Mouse (Mus musculus) heart, embryonic 12.5 days (tissue): ENCODE data around the gene H2al1m. TPM values are rescaled to one million over a fixed set of nuclear protein-coding genes. Genes with fewer than 3 reads are reported as not detected.
"Not testable (repeated sequence)": the region's sequence is repeated elsewhere in the genome, so short reads cannot be mapped to it uniquely, and the experiment has no call there.

Source experiments
- ATAC-seq: fragments of 200-750 bp; cut with Nextera tagmentation; 2 replicates; pipeline ENCODE4 v1.8.0; 2017; ENCODE audit warnings: moderate TSS enrichment, moderate library complexity; ENCODE audit not compliant: insufficient number of reproducible peaks, low FRiP score
- H3K27ac ChIP-seq: fragments of 300-500 bp; sonication (generic); 2 replicates; pipeline ENCODE4 v1.5.1; 2016; ENCODE audit warnings: mild to moderate bottlenecking, moderate library complexity; ENCODE audit not compliant: poor library complexity, severe bottlenecking
- H3K27me3 ChIP-seq: fragments of 300-500 bp; sonication (generic); replicated peaks from 2 replicates; pipeline ENCODE4 v1.6.1; 2016; ENCODE audit warnings: mild to moderate bottlenecking, moderate library complexity
- H3K36me3 ChIP-seq: fragments of 300-500 bp; sonication (generic); 2 replicates; pipeline ENCODE4 v1.6.1; 2016; ENCODE audit warnings: mild to moderate bottlenecking, moderate library complexity
- H3K4me1 ChIP-seq: fragments of 300-500 bp; sonication (generic); replicated peaks from 2 replicates; pipeline ENCODE4 v1.6.1; 2016; ENCODE audit warnings: mild to moderate bottlenecking
- H3K4me2 ChIP-seq: fragments of 300-500 bp; sonication (generic); 2 replicates; pipeline ENCODE4 v1.6.1; 2016; ENCODE audit warnings: mild to moderate bottlenecking, moderate library complexity
- H3K4me3 ChIP-seq: fragments of 300-500 bp; sonication (generic); 2 replicates; pipeline ENCODE4 v1.5.1; 2016; ENCODE audit warnings: mild to moderate bottlenecking
- H3K9ac ChIP-seq: fragments of 300-500 bp; sonication (generic); 2 replicates; pipeline ENCODE4 v1.6.1; 2016; ENCODE audit warnings: mild to moderate bottlenecking, moderate library complexity
- H3K9me3 ChIP-seq: fragments of 300-500 bp; sonication (generic); replicated peaks from 2 replicates; pipeline ENCODE4 v1.6.1; 2016; ENCODE audit warnings: mild to moderate bottlenecking, moderate library complexity
- whole genome bisulfite sequencing: fragments of 180-500 bp; shearing (Covaris S2); methylation state at CpG from one replicate; pipeline ENCODE4 v1.1.7; 2016; 5-methylcytosine and 5-hydroxymethylcytosine counted together
- polyA plus RNA-seq: library from polyadenylated mRNA; unstranded; fragments of >200 nt; fragmentation: Nextera tagmentation; extraction: Ambion mirVana; gene quantifications from 2 replicates; pipeline ENCODE4 v1.2.1, GENCODE M21; 2016

H2al1m gene
- polyA plus RNA-seq, 1 experiment from 2014 or later, result 0.83 TPM

DNA sequence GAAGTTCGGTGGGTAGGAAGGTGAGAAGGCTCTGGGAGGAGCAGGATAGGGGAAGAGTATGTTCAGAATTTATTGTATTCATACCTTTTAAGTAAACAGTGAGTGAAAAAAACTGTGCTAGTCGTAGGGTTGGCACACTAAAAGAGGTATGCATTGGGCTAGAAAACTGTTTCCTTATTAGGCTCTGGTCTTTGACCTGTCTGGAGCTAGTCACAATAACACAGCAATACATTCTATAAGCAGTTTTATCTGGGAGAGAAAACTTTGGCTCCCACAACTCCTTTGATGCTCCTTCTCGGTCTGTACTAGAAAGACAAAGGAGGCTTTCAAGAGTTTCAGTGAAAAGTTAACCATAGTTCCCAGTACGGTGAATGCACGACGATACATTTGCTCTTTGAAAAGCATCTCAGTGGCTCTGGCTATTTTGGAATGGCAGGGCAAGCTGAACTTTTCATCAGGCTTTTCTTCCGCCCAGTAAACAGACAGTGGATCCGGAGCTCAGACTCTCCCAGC, 11.6 kb upstream of the H2al1m start:
- ATAC-seq, result peak; percentile 19; the same call in 1 of the 2 replicates
- H3K4me1 ChIP-seq, result no peaks in the 10 kb centered on the region
- H3K36me3 ChIP-seq, result no peaks in the 10 kb centered on the region
- peak overlapping the region; percentile 77 for H3K4me3 ChIP-seq
- WGBS, result 12% methylated on average over 8 of the region's 8 CpGs
- 0 out of 2 replicates have a peak, but pooled peaks cover 7% of the 10 kb centered on the region for H3K9me3 ChIP-seq
- peak overlapping the region; percentile 57; the same call in 1 of the 2 replicates for H3K27ac ChIP-seq
- H3K27me3 ChIP-seq, result peaks cover 8% of the 10 kb centered on the region; the same call in 1 of the 2 replicates
- H3K9ac ChIP-seq, result peak overlapping the region; percentile 79
- peak overlapping the region; percentile 66 for H3K4me2 ChIP-seq

GRCm38 (mm10) chrX:9272460-9273361, 10.9 kb upstream of the H2al1m start, which contains the start of gene Xk:
Gene Xk, plus strand, starts transcription at chrX:9272756.
- H3K9ac ChIP-seq, result peak within 1 kb of the TSS; percentile 79
- 0 out of 2 replicates have a peak, but pooled peaks cover 7% of the 10 kb centered on the region for H3K9me3 ChIP-seq
- H3K4me3 ChIP-seq, result peak within 1 kb of the TSS; percentile 77
- no peaks in the 10 kb centered on the region for H3K4me1 ChIP-seq
- H3K36me3 ChIP-seq, result no peaks in the 10 kb centered on the region
- ATAC-seq, result peak; percentile 94
- peak within 1 kb of the TSS; percentile 66 for H3K4me2 ChIP-seq
- WGBS, result 13% methylated on average over 70 of the region's 94 CpGs
- peak within 1 kb of the TSS; percentile 57 for H3K27ac ChIP-seq
- peaks cover 8% of the 10 kb centered on the region; the same call in 1 of the 2 replicates for H3K27me3 ChIP-seq

DNA sequence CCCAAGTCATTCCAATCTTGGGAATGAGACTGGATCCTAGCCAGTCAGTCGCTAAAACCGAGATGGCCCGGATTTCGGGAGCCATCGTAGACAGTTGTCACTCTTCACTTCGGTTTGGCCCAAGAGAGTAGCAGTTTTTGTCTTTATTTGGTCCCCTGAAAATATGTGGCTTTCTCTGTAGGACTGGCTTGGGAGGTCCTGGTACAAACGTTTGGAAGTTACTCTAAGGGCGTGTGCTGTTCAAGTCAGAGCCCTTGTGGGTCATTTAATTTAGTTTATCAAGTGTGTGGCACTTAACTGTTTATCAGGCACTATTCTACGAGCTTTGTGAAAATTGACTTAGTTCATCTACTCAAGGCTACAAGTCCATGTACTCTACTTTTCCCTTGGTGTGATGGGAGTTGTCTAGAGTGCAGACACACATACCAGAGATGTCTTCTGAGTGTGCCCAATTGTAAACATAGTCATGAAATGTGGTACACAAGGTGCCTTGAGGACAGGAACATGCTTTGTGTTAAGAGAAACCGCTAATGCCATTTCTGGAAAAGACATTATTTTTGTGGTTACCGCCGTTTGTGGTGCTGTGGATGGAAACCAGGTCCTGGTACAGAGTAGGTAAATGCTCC, 10.1 kb upstream of the H2al1m start:
- H3K4me2 ChIP-seq, result peak overlapping the region; percentile 66
- peak overlapping the region; percentile 79; the same call in 1 of the 2 replicates for H3K9ac ChIP-seq
- H3K36me3 ChIP-seq, result no peaks in the 10 kb centered on the region
- peak overlapping the region; percentile 77 for H3K4me3 ChIP-seq
- peak overlapping the region; percentile 57 for H3K27ac ChIP-seq
- 50% methylated on average over 12 of the region's 12 CpGs for WGBS
- H3K27me3 ChIP-seq, result peaks cover 8% of the 10 kb centered on the region; the same call in 1 of the 2 replicates
- ATAC-seq, result no peak
- H3K4me1 ChIP-seq, result no peaks in the 10 kb centered on the region
- H3K9me3 ChIP-seq, result 0 out of 2 replicates have a peak, but pooled peaks cover 7% of the 10 kb centered on the region

DNA sequence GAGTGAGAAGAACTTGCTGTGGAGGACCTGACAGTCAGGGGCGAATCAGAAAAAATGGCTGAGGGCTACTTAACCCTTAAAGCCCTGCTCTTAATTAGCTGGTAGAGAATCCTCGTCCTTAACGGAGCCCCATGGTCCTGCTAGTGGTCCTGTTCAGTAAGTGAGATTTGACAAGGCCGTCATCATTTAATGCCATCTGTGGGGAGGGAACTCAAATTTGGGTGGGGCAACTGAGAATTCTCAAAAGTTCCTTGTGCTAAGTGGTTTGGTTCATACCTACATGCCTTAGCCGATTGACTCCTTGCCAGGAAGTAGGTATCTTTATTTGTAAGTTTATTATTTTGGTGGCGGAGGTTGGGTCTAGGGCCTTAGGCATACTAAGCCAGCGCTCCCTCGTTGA, 9.2 kb upstream of the H2al1m start:
- H3K4me1 ChIP-seq, result no peaks in the 10 kb centered on the region
- no peak overlapping the region for H3K27ac ChIP-seq
- 0 out of 2 replicates have a peak, but pooled peaks cover 7% of the 10 kb centered on the region for H3K9me3 ChIP-seq
- no peak overlapping the region for H3K9ac ChIP-seq
- ATAC-seq, result no peak
- H3K4me2 ChIP-seq, result no peak overlapping the region
- 0 out of 2 replicates have a peak overlapping the region, but pooled peaks have one; percentile 18 for H3K4me3 ChIP-seq
- no peaks in the 10 kb centered on the region for H3K36me3 ChIP-seq
- peaks cover 8% of the 10 kb centered on the region; the same call in 1 of the 2 replicates for H3K27me3 ChIP-seq
- WGBS, result 68% methylated on average over 8 of the region's 8 CpGs

- H3K36me3 ChIP-seq, H3K4me3 ChIP-seq, H3K27ac ChIP-seq, H3K9me3 ChIP-seq, H3K9ac ChIP-seq, ATAC-seq, H3K27me3 ChIP-seq, H3K4me1 ChIP-seq, H3K4me2 ChIP-seq: not testable (repeated sequence)
- 79% methylated on average over 4 of the region's 4 CpGs for WGBS
These were observed 9.7 kb downstream of the H2al1m start for GRCm38 (mm10) chrX:9293140-9293829.

DNA sequence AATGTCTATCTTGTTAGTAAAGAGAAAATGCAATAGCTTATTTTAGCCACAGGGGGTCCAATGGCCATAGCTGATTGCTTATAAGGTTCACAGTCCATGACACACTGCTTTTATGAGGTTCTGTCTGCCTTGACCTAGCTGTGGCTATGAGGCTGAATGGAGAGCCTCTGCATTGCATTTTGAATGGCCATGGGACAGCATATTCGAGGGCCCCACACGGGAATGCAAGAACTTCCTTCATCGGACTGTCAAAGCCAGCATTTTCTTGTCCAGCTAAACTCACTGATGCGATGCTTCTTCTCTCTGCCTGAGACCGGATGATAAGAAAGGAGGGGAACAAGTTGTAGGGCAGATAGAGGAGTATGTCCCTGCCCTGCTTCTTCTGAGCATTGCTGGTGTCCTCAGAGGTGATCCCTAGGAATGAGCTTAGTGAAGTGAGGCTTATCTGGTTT, 14.9 kb downstream of the H2al1m start:
- ATAC-seq, result peak; percentile 80
- Histone ChIP-seq H3K36me3 (no peaks in the 10 kb centered on the region), H3K27ac (no peak overlapping the region), H3K4me3 (no peak overlapping the region), H3K4me1 (no peaks in the 10 kb centered on the region), H3K27me3 (no peaks in the 10 kb centered on the region), H3K9ac (no peak overlapping the region), H3K4me2 (no peak overlapping the region), H3K9me3 (no peaks in the 10 kb centered on the region)
- 67% methylated on average over 5 of the region's 5 CpGs for WGBS

- Histone ChIP-seq H3K27me3 (no peaks in the 10 kb centered on the region), H3K27ac (no peak overlapping the region), H3K9me3 (no peaks in the 10 kb centered on the region), H3K4me1 (no peaks in the 10 kb centered on the region), H3K36me3 (no peaks in the 10 kb centered on the region), H3K9ac (no peak overlapping the region), H3K4me2 (no peak overlapping the region), H3K4me3 (no peak overlapping the region)
- no peak for ATAC-seq
- WGBS, result 77% methylated on average over 5 of the region's 5 CpGs
These were observed 19.2 kb downstream of the H2al1m start for GRCm38 (mm10) chrX:9302791-9303190.

DNA sequence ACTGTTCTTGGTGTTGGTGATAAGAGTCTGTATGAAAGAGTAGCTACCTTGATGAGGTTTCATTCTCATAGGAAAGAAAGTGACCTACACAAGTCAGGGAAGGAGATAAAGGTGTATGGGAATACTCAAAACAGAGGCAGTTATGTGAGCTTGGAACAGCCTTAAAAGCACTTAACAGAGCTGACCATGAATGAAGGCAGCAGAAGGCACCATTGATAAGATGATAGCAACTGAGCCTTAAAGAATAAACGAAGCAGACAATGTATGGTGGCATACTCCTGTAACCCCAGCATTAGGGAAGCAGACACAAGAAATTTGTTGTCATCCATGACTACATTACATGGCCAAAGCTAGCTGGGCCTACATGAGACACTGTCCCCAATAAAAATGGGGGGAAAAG, 19.9 kb downstream of the H2al1m start:
- Histone ChIP-seq H3K4me1 (no peaks in the 10 kb centered on the region), H3K27me3 (no peaks in the 10 kb centered on the region), H3K36me3 (no peaks in the 10 kb centered on the region), H3K9ac (no peak overlapping the region), H3K27ac (no peak overlapping the region), H3K9me3 (no peaks in the 10 kb centered on the region), H3K4me3 (no peak overlapping the region), H3K4me2 (no peak overlapping the region)
- ATAC-seq, result no peak
- WGBS, result 55% methylated on average over 1 of the region's 1 CpGs

GRCm38 (mm10) chrX:9316457-9316856, 32.9 kb downstream of the H2al1m start:
- H3K36me3 ChIP-seq, H3K27ac ChIP-seq, H3K27me3 ChIP-seq, H3K9me3 ChIP-seq, H3K4me1 ChIP-seq, ATAC-seq, H3K4me3 ChIP-seq, H3K4me2 ChIP-seq, H3K9ac ChIP-seq: not testable (repeated sequence)

GRCm38 (mm10) chrX:9327954-9328353, 44.4 kb downstream of the H2al1m start:
- H3K27me3 ChIP-seq, H3K9me3 ChIP-seq, ATAC-seq, H3K27ac ChIP-seq, H3K4me3 ChIP-seq, H3K4me1 ChIP-seq, H3K36me3 ChIP-seq, H3K9ac ChIP-seq, H3K4me2 ChIP-seq: not testable (repeated sequence)
- WGBS, result 80% methylated on average over 26 of the region's 26 CpGs
